Mouse (Mus musculus): Measurements from ENCODE around the gene Sec22c. TPM values are rescaled to one million over a fixed set of nuclear protein-coding genes. Genes with fewer than 3 reads are reported as not detected.

The Sec22c gene
- 22.7 and 25.2 TPM in 2 replicates for polyA plus RNA-seq (2015; fragmentation: Nextera tagmentation; extraction: Ambion mirVana)

- Histone ChIP-seq H3K4me1 (replicated peaks) (peaks cover 37% of the 10 kb centered on the region), H3K36me3 (peaks cover 7% of the 10 kb centered on the region), H3K27me3 (no peaks in the 10 kb centered on the region; the same call in 1 of the 2 replicates), H3K4me3 (peak within 1 kb of the TSS; percentile 79), H3K9ac (peak within 1 kb of the TSS; percentile 90), H3K27ac (replicated peaks) (peak within 1 kb of the TSS; percentile 83), H3K9me3 (no peaks in the 10 kb centered on the region), H3K4me2 (peak within 1 kb of the TSS; percentile 97)
- WGBS, result 2% methylated on average over 69 of the region's 69 CpGs
- ATAC-seq (ENCODE audit: low read depth), result peak; percentile 96
Observed at GRCm38 (mm10) chr9:121704646-121705625, at the start of gene Sec22c. Sec22c (minus strand) TSS chr9:121705490.

GRCm38 (mm10) chr9:121754624-121755023 is 49.3 kb upstream of the Sec22c start:
- H3K4me2 ChIP-seq, result no peak overlapping the region
- no peak overlapping the region for H3K27ac ChIP-seq (replicated peaks)
- H3K9me3 ChIP-seq, result no peaks in the 10 kb centered on the region
- no peaks in the 10 kb centered on the region for H3K27me3 ChIP-seq
- peaks cover 68% of the 10 kb centered on the region for H3K36me3 ChIP-seq
- ATAC-seq (ENCODE audit: low read depth), result no peak
- H3K4me3 ChIP-seq, result no peak overlapping the region
- no peak overlapping the region for H3K9ac ChIP-seq
- whole genome bisulfite sequencing, result 91% methylated on average over 3 of the region's 3 CpGs
- H3K4me1 ChIP-seq (replicated peaks), result peaks cover 19% of the 10 kb centered on the region

GRCm38 (mm10) chr9:121752774-121753173 is 47.5 kb upstream of the Sec22c start:
- 97% methylated on average over 9 of the region's 9 CpGs for WGBS
- no peak overlapping the region for H3K9ac ChIP-seq
- H3K4me1 ChIP-seq (replicated peaks), result peaks cover 4% of the 10 kb centered on the region
- H3K9me3 ChIP-seq, result no peaks in the 10 kb centered on the region
- no peak for ATAC-seq (ENCODE audit: low read depth)
- no peak overlapping the region for H3K4me2 ChIP-seq
- H3K27me3 ChIP-seq, result no peaks in the 10 kb centered on the region
- H3K4me3 ChIP-seq, result no peak overlapping the region
- no peak overlapping the region for H3K27ac ChIP-seq (replicated peaks)
- H3K36me3 ChIP-seq, result peaks cover 87% of the 10 kb centered on the region

GRCm38 (mm10) chr9:121744051-121744450 is 38.8 kb upstream of the Sec22c start:
- Histone ChIP-seq H3K27me3 (no peaks in the 10 kb centered on the region), H3K9ac (no peak overlapping the region), H3K27ac (replicated peaks) (no peak overlapping the region), H3K4me2 (no peak overlapping the region), H3K4me1 (replicated peaks) (no peaks in the 10 kb centered on the region), H3K36me3 (peaks cover 82% of the 10 kb centered on the region), H3K9me3 (no peaks in the 10 kb centered on the region), H3K4me3 (no peak overlapping the region)
- WGBS, result 94% methylated on average over 8 of the region's 8 CpGs
- no peak for ATAC-seq (ENCODE audit: low read depth)

- H3K4me2 ChIP-seq, result no peak overlapping the region
- H3K36me3 ChIP-seq, result peaks cover 59% of the 10 kb centered on the region
- no peak overlapping the region for H3K9ac ChIP-seq
- H3K27ac ChIP-seq (replicated peaks), result no peak overlapping the region
- no peaks in the 10 kb centered on the region for H3K9me3 ChIP-seq
- 95% methylated on average over 3 of the region's 3 CpGs for WGBS
- no peak overlapping the region for H3K4me3 ChIP-seq
- no peaks in the 10 kb centered on the region for H3K27me3 ChIP-seq
- no peaks in the 10 kb centered on the region for H3K4me1 ChIP-seq (replicated peaks)
- no peak for ATAC-seq (ENCODE audit: low read depth)
Observed at GRCm38 (mm10) chr9:121741168-121741567, 35.9 kb upstream of the Sec22c start.

GRCm38 (mm10) chr9:121740490-121740889 is 35.2 kb upstream of the Sec22c start:
- Histone ChIP-seq H3K4me3 (no peak overlapping the region), H3K4me2 (no peak overlapping the region), H3K4me1 (replicated peaks) (no peaks in the 10 kb centered on the region), H3K9ac (no peak overlapping the region), H3K36me3 (peaks cover 56% of the 10 kb centered on the region), H3K9me3 (no peaks in the 10 kb centered on the region), H3K27me3 (no peaks in the 10 kb centered on the region), H3K27ac (replicated peaks) (no peak overlapping the region)
- no peak for ATAC-seq (ENCODE audit: low read depth)
- 86% methylated on average over 6 of the region's 6 CpGs for WGBS

GRCm38 (mm10) chr9:121719347-121720331 is 14.3 kb upstream of the Sec22c start:
- H3K27ac ChIP-seq (replicated peaks), result peak overlapping the region; percentile 97
- ATAC-seq (ENCODE audit: low read depth), result peak; percentile 66
- peak overlapping the region; percentile 97 for H3K4me2 ChIP-seq
- H3K36me3 ChIP-seq, result peaks cover 5% of the 10 kb centered on the region
- peaks cover 23% of the 10 kb centered on the region for H3K4me1 ChIP-seq (replicated peaks)
- peak overlapping the region; percentile 93 for H3K4me3 ChIP-seq
- no peaks in the 10 kb centered on the region for H3K27me3 ChIP-seq
- H3K9ac ChIP-seq, result peak overlapping the region; percentile 97
- WGBS, result 1% methylated on average over 62 of the region's 87 CpGs
- no peaks in the 10 kb centered on the region for H3K9me3 ChIP-seq

- peak within 1 kb of the TSS; percentile 93 for H3K4me3 ChIP-seq
- H3K9me3 ChIP-seq, result no peaks in the 10 kb centered on the region
- H3K4me1 ChIP-seq (replicated peaks), result peaks cover 23% of the 10 kb centered on the region
- peak within 1 kb of the TSS; percentile 97 for H3K4me2 ChIP-seq
- H3K27ac ChIP-seq (replicated peaks), result peak within 1 kb of the TSS; percentile 97
- H3K36me3 ChIP-seq, result peaks cover 5% of the 10 kb centered on the region
- peak within 1 kb of the TSS; percentile 97 for H3K9ac ChIP-seq
- peak; percentile 99 for ATAC-seq (ENCODE audit: low read depth)
- no peaks in the 10 kb centered on the region for H3K27me3 ChIP-seq
- under 1% methylated on average over 47 of the region's 61 CpGs for WGBS
Observed at GRCm38 (mm10) chr9:121718792-121719318, 13.6 kb upstream of the Sec22c start, which contains the start of gene Nktr. Nktr (plus strand) TSS chr9:121719169.

- peak; percentile 1; the same call in 1 of the 2 replicates for ATAC-seq (ENCODE audit: low read depth)
- peak overlapping the region; percentile 62 for H3K4me2 ChIP-seq
- H3K4me3 ChIP-seq, result peak overlapping the region; percentile 93
- peaks cover 9% of the 10 kb centered on the region for H3K36me3 ChIP-seq
- peak overlapping the region; percentile 79 for H3K9ac ChIP-seq
- peak overlapping the region; percentile 97 for H3K27ac ChIP-seq (replicated peaks)
- H3K27me3 ChIP-seq, result no peaks in the 10 kb centered on the region
- WGBS, result 71% methylated on average over 15 of the region's 15 CpGs
- no peaks in the 10 kb centered on the region for H3K9me3 ChIP-seq
- H3K4me1 ChIP-seq (replicated peaks), result peaks cover 23% of the 10 kb centered on the region
Observed at GRCm38 (mm10) chr9:121718070-121718705, 12.9 kb upstream of the Sec22c start.

- Histone ChIP-seq H3K9ac (no peak overlapping the region), H3K27me3 (no peaks in the 10 kb centered on the region), H3K27ac (replicated peaks) (no peak overlapping the region), H3K4me3 (no peak overlapping the region), H3K4me1 (replicated peaks) (peaks cover 29% of the 10 kb centered on the region), H3K36me3 (peaks cover 20% of the 10 kb centered on the region), H3K9me3 (no peaks in the 10 kb centered on the region), H3K4me2 (no peak overlapping the region)
- ATAC-seq (ENCODE audit: low read depth), result no peak
- WGBS, result 92% methylated on average over 2 of the region's 2 CpGs
Observed at GRCm38 (mm10) chr9:121717048-121717447, 11.8 kb upstream of the Sec22c start.

- peak overlapping the region; percentile 91 for H3K9ac ChIP-seq
- H3K4me2 ChIP-seq, result peak overlapping the region; percentile 89
- H3K27me3 ChIP-seq, result no peaks in the 10 kb centered on the region; the same call in 1 of the 2 replicates
- ATAC-seq (ENCODE audit: low read depth), result 0 out of 2 replicates have a peak, but pooled peaks have one; percentile 9
- H3K27ac ChIP-seq (replicated peaks), result peak overlapping the region; percentile 92
- peaks cover 28% of the 10 kb centered on the region for H3K4me1 ChIP-seq (replicated peaks)
- no peaks in the 10 kb centered on the region for H3K9me3 ChIP-seq
- peak overlapping the region; percentile 79 for H3K4me3 ChIP-seq
- H3K36me3 ChIP-seq, result peaks cover 16% of the 10 kb centered on the region
- under 1% methylated on average over 18 of the region's 18 CpGs for WGBS
Observed at GRCm38 (mm10) chr9:121710584-121710975, 5.3 kb upstream of the Sec22c start.
